27 mouse cellular contexts compared by ENCODE assay signal in the genomic region with DNA sequence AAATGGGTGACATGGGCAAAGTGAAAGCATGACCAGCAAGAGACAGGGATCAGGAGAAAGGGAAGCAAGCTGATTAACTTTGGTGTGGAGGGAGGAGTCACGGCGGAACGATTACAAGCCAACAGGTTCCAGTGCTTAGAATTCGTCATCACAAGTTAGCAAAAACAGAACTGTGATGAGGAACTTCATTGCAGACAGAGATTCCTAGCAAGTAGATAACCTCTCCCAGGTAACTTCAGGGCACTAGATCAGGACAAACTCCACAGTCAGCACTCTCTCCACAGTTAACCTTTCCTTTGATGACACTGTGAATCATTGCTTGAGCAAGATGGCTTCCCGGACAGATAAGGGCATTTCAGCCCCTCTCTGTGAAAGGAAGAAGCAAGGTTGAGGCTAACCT. TPM values are rescaled to one million over a fixed set of nuclear protein-coding genes. Genes with fewer than 3 reads are reported as not detected.
DNase-seq lines count a peak whose midpoint lies in the region; ATAC-seq and TF ChIP-seq lines count a peak whose summit lies in the region.
"Had no signal": no experiment of that assay in that cellular context is flagged by ENCODE, and none has a peak within 500 bp of the region (broad histone marks: within the 10 kb centered on the region; RNA-seq: fewer than 3 reads in every experiment).

No protein-coding gene starts in this region.

- H3K4me1 ChIP-seq in CH12.LX (ENCODE audit: control insufficient read depth in 1 of 2, insufficient read depth in 2 of 2), result peaks cover 0 to 7% of the 10 kb centered on the region in 2 experiments; a peak in 2 of 4 replicates
- no peaks in the 10 kb centered on the region for H3K4me1 ChIP-seq in intestine, embryonic 15.5 days (replicated peaks)
- no peaks in the 10 kb centered on the region for H3K4me1 ChIP-seq in forebrain, embryonic 14.5 days (ENCODE audit: control insufficient read depth, insufficient read depth, low read length)
- H3K4me1 ChIP-seq: forebrain, embryonic 15.5 days; heart, embryonic 15.5 days; hindbrain, embryonic 10.5 days; hindbrain, embryonic 13.5 days had no signal

- H3K27ac ChIP-seq in CH12.LX (ENCODE audit: insufficient read depth, low read depth), result no peak overlapping the region
- H3K27ac ChIP-seq in intestine, embryonic 15.5 days, result no peak overlapping the region
- no peak overlapping the region for H3K27ac ChIP-seq in forebrain, embryonic 14.5 days (ENCODE audit: low read depth, low read length)
- H3K27ac ChIP-seq: forebrain, embryonic 15.5 days; heart, embryonic 15.5 days; hindbrain, embryonic 10.5 days; hindbrain, embryonic 13.5 days had no signal

- DNase-seq in A20 (ENCODE audit: low read depth, low spot score), result peak; percentile 71
- DNase-seq in CH12.LX (ENCODE audit: extremely low read depth), result peak; percentile 17
- DNase-seq in large intestine, adult 2 months (ENCODE audit: low read depth, low spot score), result peak; percentile 6
- DNase-seq in forebrain, embryonic 14.5 days (ENCODE audit: low spot score), result no peak
- no peak for DNase-seq in gastrocnemius, postnatal 14 days
- DNase-seq in left cerebral cortex, adult 9 months (ENCODE audit: low spot score in 2 of 2), result no peak
- no peak for DNase-seq in retina, postnatal 1 day
- DNase-seq: adrenal gland, adult 2 months; adrenal gland, postnatal 14 days; cerebellum, adult 11-12 months; cerebellum, adult 8-10 months; cerebellum, postnatal 10 days; gastrocnemius, postnatal 36 days; heart, postnatal 10 days; heart, postnatal 36 days had no signal

- no peak for TF ChIP-seq EP300 in CH12.LX (IDR thresholded peaks at IDR 0.05; ENCODE audit: low read length)

- TF ChIP-seq RAD21 in CH12.LX (IDR thresholded peaks at IDR 0.05; ENCODE audit: low read depth, low read length), result no peak

- no peak overlapping the region for H3K4me3 ChIP-seq in CH12.LX (replicated peaks in 1 of 3; ENCODE audit: low read depth in 2 of 3, low read length in 2 of 3, poor library complexity in 1 of 3)
- no peak overlapping the region for H3K4me3 ChIP-seq in intestine, embryonic 15.5 days (replicated peaks)
- no peak overlapping the region for H3K4me3 ChIP-seq in forebrain, embryonic 14.5 days (ENCODE audit: low read depth, low read length)
- H3K4me3 ChIP-seq: forebrain, embryonic 15.5 days; heart, embryonic 12.5 days; heart, embryonic 15.5 days; hindbrain, embryonic 10.5 days; hindbrain, embryonic 13.5 days had no signal

- H3K36me3 ChIP-seq in CH12.LX (replicated peaks in 1 of 2; ENCODE audit: control insufficient read depth in 1 of 2, insufficient read depth in 1 of 2, low read length in 1 of 2), result no peaks in the 10 kb centered on the region
- H3K36me3 ChIP-seq in intestine, embryonic 15.5 days, result no peaks in the 10 kb centered on the region
- H3K36me3 ChIP-seq in forebrain, embryonic 14.5 days (ENCODE audit: control insufficient read depth, insufficient read depth, low read length), result no peaks in the 10 kb centered on the region
- H3K36me3 ChIP-seq: forebrain, embryonic 15.5 days; G1E; heart, embryonic 12.5 days; heart, embryonic 15.5 days; hindbrain, embryonic 10.5 days; hindbrain, embryonic 13.5 days had no signal

- no peaks in the 10 kb centered on the region for H3K79me2 ChIP-seq in CH12.LX (replicated peaks; ENCODE audit: control insufficient read depth, extremely low read depth, insufficient read depth, poor library complexity, severe bottlenecking)

- H3K4me2 ChIP-seq in CH12.LX (ENCODE audit: insufficient read depth, low read depth, poor library complexity, severe bottlenecking), result no peak overlapping the region
- H3K4me2 ChIP-seq in intestine, embryonic 15.5 days (replicated peaks), result no peak overlapping the region
- H3K4me2 ChIP-seq in forebrain, embryonic 14.5 days (ENCODE audit: low read length), result no peak overlapping the region
- H3K4me2 ChIP-seq: forebrain, embryonic 15.5 days; heart, embryonic 12.5 days; heart, embryonic 15.5 days; hindbrain, embryonic 13.5 days had no signal

- TF ChIP-seq CTCF in CH12.LX (conservative IDR thresholded peaks at IDR 0.05 in 1 of 2, IDR thresholded peaks at IDR 0.05 in 1 of 2; ENCODE audit: low read depth in 2 of 2, low read length in 2 of 2), result no peak

- H3K9ac ChIP-seq in CH12.LX (ENCODE audit: insufficient read depth, low read depth), result no peak overlapping the region
- no peak overlapping the region for H3K9ac ChIP-seq in intestine, embryonic 15.5 days
- H3K9ac ChIP-seq in forebrain, embryonic 14.5 days (ENCODE audit: low read length), result no peak overlapping the region
- H3K9ac ChIP-seq: forebrain, embryonic 15.5 days; heart, embryonic 12.5 days; heart, embryonic 15.5 days; hindbrain, embryonic 13.5 days had no signal

- H3K27me3 ChIP-seq in CH12.LX (replicated peaks), result no peaks in the 10 kb centered on the region
- no peaks in the 10 kb centered on the region for H3K27me3 ChIP-seq in intestine, embryonic 15.5 days (replicated peaks)
- H3K27me3 ChIP-seq in forebrain, embryonic 14.5 days (replicated peaks; ENCODE audit: control insufficient read depth, insufficient read depth, low read length), result no peaks in the 10 kb centered on the region
- H3K27me3 ChIP-seq: forebrain, embryonic 15.5 days; heart, embryonic 12.5 days; heart, embryonic 15.5 days; hindbrain, embryonic 13.5 days had no signal

- TF ChIP-seq POLR2A in CH12.LX (IDR thresholded peaks at IDR 0.05; ENCODE audit: low read depth, low read length), result no peak

- 65% methylated on average over 5 of the region's 5 CpGs for WGBS in intestine, embryonic 15.5 days
- 51% methylated on average over 5 of the region's 5 CpGs for WGBS in large intestine, adult 2 months
- WGBS in forebrain, embryonic 14.5 days, result 83% methylated on average over 5 of the region's 5 CpGs

- in situ Hi-C loops in CH12.LX (cut with MboI; ENCODE audit: low pct_ligation_motif_present, low pct_unique_long_range_greater_than_20kb, low sequenced_read_pairs), result no loop called here

- no peaks in the 10 kb centered on the region for H3K9me3 ChIP-seq in CH12.LX (replicated peaks; ENCODE audit: low read length)
- H3K9me3 ChIP-seq in intestine, embryonic 15.5 days, result no peaks in the 10 kb centered on the region
- no peaks in the 10 kb centered on the region for H3K9me3 ChIP-seq in forebrain, embryonic 14.5 days (replicated peaks; ENCODE audit: control insufficient read depth, low read length)
- H3K9me3 ChIP-seq: forebrain, embryonic 15.5 days; G1E; heart, embryonic 12.5 days; heart, embryonic 15.5 days; hindbrain, embryonic 10.5 days; hindbrain, embryonic 13.5 days had no signal

- ATAC-seq in intestine, embryonic 15.5 days, result peak; percentile 63; the same call in 1 of the 2 replicates
- no peak for ATAC-seq in forebrain, embryonic 14.5 days
- ATAC-seq: forebrain, embryonic 15.5 days; hindbrain, embryonic 16.5 days had no signal

- dilution Hi-C loops in CH12.LX (cut with MboI; ENCODE audit: extremely low pct_ligation_motif_present, extremely low pct_unique_long_range_greater_than_20kb, low sequenced_read_pairs), result no loop called here

- intact Hi-C loops in gastrocnemius, postnatal 14 days (cut with DNase I; ENCODE audit: low total_unique reads), result no loop called here

TF ChIP-seq in CH12.LX, 34 proteins besides CTCF, POLR2A, EP300 and RAD21:
- no peak for TF ChIP-seq MAZ (IDR thresholded peaks at IDR 0.05; ENCODE audit: low read depth, low read length)
- no peak for TF ChIP-seq ETS1 (conservative IDR thresholded peaks at IDR 0.05; ENCODE audit: low read depth, low read length)
TF ChIP-seq in CH12.LX: peak in this region for 0.

RNA-seq across cellular contexts. Expression of a gene that starts 17.5 kb away (rescaled TPM):
- total RNA-seq in CH12.LX (2012; rRNA removed) (not detected in 2 replicates), CH12.LX (2014; rRNA removed) (not detected in 2 replicates)
- polyA plus RNA-seq in CH12.LX (2012; ENCODE audit: insufficient read length, low read depth), result not detected in 2 replicates
- 1.0 and 1.4 TPM in 2 replicates for polyA plus RNA-seq in intestine, embryonic 15.5 days (2015; fragmentation: Nextera tagmentation; extraction: Ambion mirVana)
- not detected in 2 replicates for polyA plus RNA-seq in large intestine, adult 2 months (2012; rRNA removed)
- not detected in 2 replicates for polyA plus RNA-seq in forebrain, embryonic 14.5 days (2014; fragmentation: Nextera tagmentation; extraction: Ambion mirVana)
- total RNA-seq in gastrocnemius, postnatal 14 days (2021), result not detected
- total RNA-seq: G1E; gastrocnemius, postnatal 36 days; granulocyte monocyte progenitor cell, adult 5-6 weeks; heart, adult 8-10 months had no signal
- polyA plus RNA-seq: adrenal gland, adult 2 months; embryonic facial prominence, embryonic 11.5 days; embryonic facial prominence, embryonic 14.5 days; G1E; hindbrain, embryonic 10.5 days; hindbrain, embryonic 16.5 days had no signal

RNA-seq across cellular contexts. Expression of a gene that starts 56.8 kb away (rescaled TPM):
- total RNA-seq in CH12.LX (2012; rRNA removed) (70.7 and 72.3 TPM in 2 replicates), CH12.LX (2014; rRNA removed) (97.4 and 102 TPM in 2 replicates)
- 51.8 and 54.2 TPM in 2 replicates for polyA plus RNA-seq in CH12.LX (2012; ENCODE audit: insufficient read length, low read depth)
- 58.4 and 71.7 TPM in 2 replicates for polyA plus RNA-seq in intestine, embryonic 15.5 days (2015; fragmentation: Nextera tagmentation; extraction: Ambion mirVana)
- polyA plus RNA-seq in large intestine, adult 2 months (2012; rRNA removed), result 81.3 and 110 TPM in 2 replicates
- 66.3 and 71.1 TPM in 2 replicates for polyA plus RNA-seq in forebrain, embryonic 14.5 days (2014; fragmentation: Nextera tagmentation; extraction: Ambion mirVana)
- total RNA-seq in gastrocnemius, postnatal 14 days (2021), result 100 to 1,000 TPM; 142 to 157 TPM

RNA-seq across cellular contexts. Expression of a gene that starts 57.7 kb away (rescaled TPM):
- 12.3 and 14.4 TPM in 2 replicates for total RNA-seq in CH12.LX (2012; rRNA removed)
- total RNA-seq in CH12.LX (2014; rRNA removed), result 19.0 and 19.8 TPM in 2 replicates
- polyA plus RNA-seq in CH12.LX (2012; ENCODE audit: insufficient read length, low read depth), result 34.9 and 36.8 TPM in 2 replicates
- polyA plus RNA-seq in intestine, embryonic 15.5 days (2015; fragmentation: Nextera tagmentation; extraction: Ambion mirVana), result 30.6 and 31.1 TPM in 2 replicates
- 4.3 and 5.2 TPM in 2 replicates for polyA plus RNA-seq in large intestine, adult 2 months (2012; rRNA removed)
- 22.6 and 22.8 TPM in 2 replicates for polyA plus RNA-seq in forebrain, embryonic 14.5 days (2014; fragmentation: Nextera tagmentation; extraction: Ambion mirVana)
- total RNA-seq in gastrocnemius, postnatal 14 days (2021), result 1 to 10 TPM; 6.0 to 6.8 TPM

RNA-seq across cellular contexts. Expression of a gene that starts 57.8 kb away (rescaled TPM):
- total RNA-seq in CH12.LX (2012; rRNA removed), result 29.5 and 39.5 TPM in 2 replicates
- total RNA-seq in CH12.LX (2014; rRNA removed), result 72.7 and 77.9 TPM in 2 replicates
- 52.2 and 56.0 TPM in 2 replicates for polyA plus RNA-seq in CH12.LX (2012; ENCODE audit: insufficient read length, low read depth)
- polyA plus RNA-seq in intestine, embryonic 15.5 days (2015; fragmentation: Nextera tagmentation; extraction: Ambion mirVana), result 18.2 and 20.4 TPM in 2 replicates
- polyA plus RNA-seq in large intestine, adult 2 months (2012; rRNA removed), result 3.8 and 5.9 TPM in 2 replicates
- 42.3 and 43.9 TPM in 2 replicates for polyA plus RNA-seq in forebrain, embryonic 14.5 days (2014; fragmentation: Nextera tagmentation; extraction: Ambion mirVana)
- total RNA-seq in gastrocnemius, postnatal 14 days (2021), result 1 to 10 TPM; 6.6 to 7.5 TPM

Comparison
In these comparisons a context has a peak if more than half of its experiments do, and no peak if none do; other contexts are left out.
1. DNase-seq: peak in A20 (single experiment), CH12.LX (single experiment) and large intestine, adult 2 months (single experiment); none in forebrain, embryonic 14.5 days (single experiment), gastrocnemius, postnatal 14 days (single experiment), left cerebral cortex, adult 9 months (0 of 2) and retina, postnatal 1 day (single experiment).